Mouse (Mus musculus): ENCODE results near the gene Mtmr4.

DNA sequence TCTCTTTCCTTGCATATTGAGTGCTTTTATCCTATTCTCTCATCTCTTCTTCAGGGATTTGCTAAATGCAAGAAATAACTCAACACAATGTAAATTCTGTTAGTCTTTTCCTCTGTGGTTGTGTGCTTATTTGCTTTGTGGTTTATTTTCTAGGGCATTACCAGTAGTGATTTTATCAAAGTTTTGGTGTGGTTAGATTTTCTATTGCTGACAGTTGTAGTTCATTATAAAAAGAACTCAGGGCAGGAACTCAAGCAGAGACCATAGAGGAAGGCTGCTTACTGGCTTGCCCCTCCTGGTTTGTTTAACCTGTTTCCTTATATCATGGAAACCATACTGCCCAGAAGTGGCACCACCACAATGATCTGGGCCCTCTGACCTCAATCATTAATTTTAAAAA is 50.9 kb downstream of the Mtmr4 start:
- TF ChIP-seq CTCF (IDR thresholded peaks at IDR 0.05; ENCODE audit: low read depth, low read length) (no peak), GATA2 (IDR thresholded peaks at IDR 0.05; ENCODE audit: borderline replicate concordance, low read depth, low read length) (no peak)
